Mouse (Mus musculus): ENCODE results near the gene Sez6. TPM values are rescaled to one million over a fixed set of nuclear protein-coding genes. Genes with fewer than 3 reads are reported as not detected.

Sez6 gene
- 1 to 10 TPM in 1 of 2 experiments, under 1 TPM in 1; 0.18 to 1.2 TPM for polyA plus RNA-seq (2017; shearing (Covaris generic))

DNA sequence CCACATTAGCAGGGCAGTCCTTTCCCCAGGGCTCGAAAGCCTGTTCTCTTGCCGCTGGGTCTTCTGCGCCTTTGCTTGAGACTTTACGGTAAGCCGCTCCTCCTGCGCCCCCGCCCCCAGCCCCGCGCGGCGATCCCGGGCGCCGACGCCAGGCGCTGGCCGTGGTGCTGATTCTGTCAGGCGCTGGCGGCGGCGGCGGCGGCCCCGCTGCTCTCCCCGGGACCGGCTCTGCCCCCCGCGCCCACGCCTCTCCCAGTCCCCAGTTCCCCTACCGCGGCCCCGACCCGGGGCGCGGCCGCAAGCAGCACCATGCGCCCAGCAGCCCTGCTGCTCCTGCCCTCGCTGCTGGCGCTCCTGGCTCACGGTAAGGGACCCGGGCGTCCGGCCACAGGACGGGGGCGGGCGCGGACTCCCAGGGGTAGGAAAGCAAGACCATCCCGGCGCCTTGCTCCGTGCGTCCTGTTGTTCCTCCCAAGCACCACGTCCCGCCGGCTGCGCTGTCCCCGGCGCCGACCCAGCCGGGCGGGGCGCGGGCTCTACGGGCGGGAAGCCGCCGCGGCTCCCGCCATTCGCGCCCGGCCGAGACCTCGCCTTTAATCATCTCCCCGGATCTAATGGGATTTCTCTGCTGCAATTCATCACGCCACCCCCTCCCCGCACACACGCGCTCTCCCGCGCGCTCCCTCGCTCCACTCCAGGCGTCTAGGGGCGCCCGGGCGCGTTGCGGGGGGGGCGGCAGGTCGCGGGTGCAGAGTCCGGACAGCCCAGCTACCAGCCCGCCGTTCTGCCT is at the start of gene Sez6:
Gene Sez6, plus strand, starts transcription at position 50 of the 790 bp plus-strand sequence.

DNA sequence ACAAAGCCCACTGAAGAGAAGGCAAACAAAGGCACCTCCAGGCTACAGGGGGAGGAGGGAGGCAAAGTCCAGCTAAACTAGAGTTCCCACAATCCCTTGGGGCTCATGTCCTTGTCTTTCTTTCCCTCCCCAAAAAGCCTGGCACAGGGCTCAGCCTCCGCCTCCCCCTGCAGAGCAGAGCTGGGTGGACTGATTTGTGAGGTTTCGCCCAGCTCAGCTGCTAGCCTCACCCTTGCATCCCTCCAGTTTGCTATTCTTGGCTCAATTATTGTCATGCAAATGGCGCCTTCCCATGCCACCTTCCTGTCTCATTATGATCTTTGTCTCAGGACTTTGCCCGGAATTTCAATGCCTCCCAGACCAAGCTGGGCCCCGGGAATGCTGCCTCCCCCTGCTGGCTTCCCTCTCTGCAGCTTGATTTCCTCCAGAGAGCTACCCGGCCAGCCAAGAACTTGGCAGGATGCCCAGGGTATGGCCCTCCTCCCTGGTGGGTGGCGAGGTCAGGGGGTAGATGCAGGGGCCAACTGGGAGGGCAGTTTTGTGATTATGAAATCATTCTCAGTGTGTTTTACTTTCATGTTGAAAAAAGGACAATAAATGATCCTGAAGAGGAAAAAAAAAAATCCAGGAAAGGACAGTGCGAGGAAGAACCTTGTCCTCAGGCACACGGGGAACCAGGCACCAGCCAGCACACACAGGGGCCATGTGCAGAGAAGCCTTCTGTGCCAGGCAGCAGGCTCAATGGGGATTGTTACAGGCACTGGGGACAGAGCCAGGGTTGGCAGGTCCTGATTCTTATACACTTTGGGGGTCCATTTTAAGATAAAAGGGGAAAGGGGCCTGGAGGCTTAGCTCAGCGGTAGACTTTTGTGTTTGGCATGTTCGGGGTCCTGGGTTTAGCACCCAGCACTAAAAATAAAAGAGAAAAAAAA is 36.5 kb upstream of the Sez6 start, which contains the start of gene Pipox:
Gene Pipox, minus strand, starts transcription at position 310 of the 932 bp plus-strand sequence.

DNA sequence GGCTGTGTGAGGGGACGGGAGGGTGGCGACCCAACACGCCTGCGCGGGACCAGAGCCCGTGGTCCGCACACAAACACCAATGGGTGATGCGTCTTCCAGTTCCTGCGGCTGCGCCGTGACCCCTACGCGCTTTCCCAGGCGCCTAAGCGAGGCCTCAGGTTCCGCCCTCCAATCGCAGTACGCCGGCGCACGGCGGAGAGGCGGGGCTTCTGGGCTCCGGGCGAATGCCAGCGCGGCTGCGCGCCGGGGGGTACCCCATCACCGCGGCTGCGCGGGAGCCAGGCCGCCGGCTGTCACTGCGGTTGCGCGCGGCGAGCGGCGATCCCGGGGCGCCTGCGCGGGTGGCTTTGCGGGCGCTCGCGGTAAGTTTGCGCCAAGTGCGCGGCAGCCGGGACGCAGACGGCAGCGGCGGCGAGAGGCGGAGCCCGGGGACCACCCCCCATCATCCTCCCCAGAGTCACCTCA is 51.9 kb downstream of the Sez6 start, which contains the start of gene Phf12:
Gene Phf12, plus strand, starts transcription at position 314 of the 465 bp plus-strand sequence.

Other genes with a start within 250 kb of the Sez6 start
- gene Nufip2, start 244.6 kb upstream of the Sez6 start, polyA plus RNA-seq (2017; shearing (Covaris generic)) = 10 to 100 TPM; 47.9 to 64.4 TPM
- under 1 TPM; 0.19 to 0.61 TPM for gene Cryba1, start 205.5 kb upstream of the Sez6 start, polyA plus RNA-seq (2017; shearing (Covaris generic))
- gene Myo18a, start 167.6 kb upstream of the Sez6 start, polyA plus RNA-seq (2017; shearing (Covaris generic)) = 10 to 100 TPM; 54.4 to 62.9 TPM
- gene Gm10277, start 143.1 kb upstream of the Sez6 start, polyA plus RNA-seq (2017; shearing (Covaris generic)) = 1 to 10 TPM in 1 of 2 experiments, not detected in 1; 1.4 TPM
- 1 to 10 TPM in 1 of 2 experiments, under 1 TPM in 1; 0.18 to 1.2 TPM for gene Pipox, start 36.7 kb upstream of the Sez6 start, polyA plus RNA-seq (2017; shearing (Covaris generic))
- gene Phf12, start 52.0 kb downstream of the Sez6 start, polyA plus RNA-seq (2017; shearing (Covaris generic)) = 10 to 100 TPM; 39.8 to 49.5 TPM
- gene Dhrs13, start 101.5 kb downstream of the Sez6 start, polyA plus RNA-seq (2017; shearing (Covaris generic)) = 10 to 100 TPM in 1 of 2 experiments, 1 to 10 TPM in 1; 3.5 to 11.3 TPM
- 10 to 100 TPM; 45.2 to 46.9 TPM for gene Flot2, start 107.1 kb downstream of the Sez6 start, polyA plus RNA-seq (2017; shearing (Covaris generic))
- gene Eral1, start 149.6 kb downstream of the Sez6 start, polyA plus RNA-seq (2017; shearing (Covaris generic)) = 10 to 100 TPM; 35.2 to 42.6 TPM
- gene Fam222b, start 163.9 kb downstream of the Sez6 start, polyA plus RNA-seq (2017; shearing (Covaris generic)) = 10 to 100 TPM; 16.4 to 22.2 TPM
- 10 to 100 TPM; 37.7 to 41.3 TPM for gene Traf4, start 234.8 kb downstream of the Sez6 start, polyA plus RNA-seq (2017; shearing (Covaris generic))
- 10 to 100 TPM; 10.2 to 10.5 TPM for gene Nek8, start 245.9 kb downstream of the Sez6 start, polyA plus RNA-seq (2017; shearing (Covaris generic))
- 1 to 10 TPM; 3.2 to 3.4 TPM for gene Tlcd1, start 245.9 kb downstream of the Sez6 start, polyA plus RNA-seq (2017; shearing (Covaris generic))